Mouse (Mus musculus): ENCODE results near the gene Lrrc4c.

GRCm38 (mm10) chr2:96499116-96499882, 181.3 kb downstream of the Lrrc4c start:
- no peak for TF ChIP-seq POLR2A (IDR thresholded peaks at IDR 0.05; ENCODE audit: extremely low read depth, insufficient read depth, low read length)
- TF ChIP-seq CTCF (IDR thresholded peaks at IDR 0.05; ENCODE audit: extremely low read depth, insufficient read depth, low read length): no peak
